Mouse (Mus musculus) MEL (cell line): ENCODE measurements around the gene Srf. TPM values are rescaled to one million over a fixed set of nuclear protein-coding genes. Genes with fewer than 3 reads are reported as not detected.

Experiments used
- DNase-seq: peaks from one replicate; pipeline ENCODE4 v3.0.0; 2011; ENCODE audit warnings: low read depth, low spot score
- H3K27ac ChIP-seq: 2 replicates; pipeline ENCODE4 v1.5.1; 2012; ENCODE audit warnings: low read depth, mild to moderate bottlenecking, control low read depth, low read length, moderate library complexity; ENCODE audit not compliant: control insufficient read depth
- H3K27me3 ChIP-seq, 2 experiments: fragments of 150-350 bp in 1 of 2; sonication (generic) in 1 of 2; 2 replicates each; pipeline ENCODE4 v1.6.1; 2012; ENCODE audit warnings: low read length in 2 of 2, mild to moderate bottlenecking in 2 of 2, improper control_type of control experiment in 1 of 2, moderate library complexity in 1 of 2; ENCODE audit not compliant: insufficient read depth in 2 of 2, control insufficient read depth in 1 of 2
- H3K36me3 ChIP-seq, 2 experiments: 2 replicates each; pipeline ENCODE4 v1.6.1; 2012 to 2014; ENCODE audit warnings: low read length in 2 of 2, improper control_type of control experiment in 1 of 2, inconsistent platforms in 1 of 2, mild to moderate bottlenecking in 1 of 2; ENCODE audit not compliant: insufficient read depth in 2 of 2, control insufficient read depth in 1 of 2
- H3K4me1 ChIP-seq, 2 experiments: fragments of 150-350 bp in 1 of 2; sonication (generic) in 1 of 2; 2 replicates each; pipeline ENCODE4 v1.6.1; 2012; ENCODE audit warnings: low read length in 2 of 2, improper control_type of control experiment in 1 of 2, mild to moderate bottlenecking in 1 of 2; ENCODE audit not compliant: insufficient read depth in 2 of 2, control insufficient read depth in 1 of 2
- H3K4me3 ChIP-seq, 2 experiments: fragments of 150-350 bp in 1 of 2; sonication (generic) in 1 of 2; 2 replicates each; pipeline ENCODE4 v1.5.1; 2012; ENCODE audit warnings: low read depth in 2 of 2, low read length in 2 of 2, mild to moderate bottlenecking in 2 of 2, moderate library complexity in 2 of 2, control low read depth in 1 of 2, improper control_type of control experiment in 1 of 2; ENCODE audit not compliant: control insufficient read depth in 1 of 2, insufficient read depth in 1 of 2
- H3K79me2 ChIP-seq: 2 replicates; pipeline ENCODE4 v1.6.1; 2012; ENCODE audit warnings: mild to moderate bottlenecking, low read length, moderate library complexity; ENCODE audit not compliant: control insufficient read depth, poor library complexity, insufficient read depth
- H3K9ac ChIP-seq: 2 replicates; pipeline ENCODE4 v1.6.1; 2012; ENCODE audit warnings: low read depth, mild to moderate bottlenecking, control low read depth, low read length, moderate library complexity; ENCODE audit not compliant: control insufficient read depth, poor library complexity, severe bottlenecking
- H3K9me3 ChIP-seq: fragments of 150-350 bp; sonication (generic); replicated peaks from 2 replicates; pipeline ENCODE4 v1.6.1; 2012; ENCODE audit warnings: mild to moderate bottlenecking, low read length, improper control_type of control experiment, moderate library complexity; ENCODE audit not compliant: insufficient read depth
- CTCF ChIP-seq, 3 experiments: IDR thresholded peaks in 2 of 3; conservative IDR thresholded peaks in 1 of 3; 2 replicates each; pipeline ENCODE4 v1.5.1; 2011 to 2012; ENCODE audit warnings: low read length in 3 of 3, low read depth in 2 of 3, mild to moderate bottlenecking in 2 of 3, improper control_type of control experiment in 1 of 3, inconsistent platforms in 1 of 3, mixed read lengths in 1 of 3, moderate library complexity in 1 of 3; ENCODE audit not compliant: control insufficient read depth in 1 of 3, insufficient read depth in 1 of 3, poor library complexity in 1 of 3, severe bottlenecking in 1 of 3
- E2F4 ChIP-seq: IDR thresholded peaks from 2 replicates; pipeline ENCODE4 v1.6.1; 2011; ENCODE audit warnings: low read depth, low read length, improper control_type of control experiment, borderline replicate concordance
- GATA1 ChIP-seq: IDR thresholded peaks from 2 replicates; pipeline ENCODE4 v1.6.1; 2011; ENCODE audit warnings: low read depth, low read length, improper control_type of control experiment
- MAFK ChIP-seq: IDR thresholded peaks from 2 replicates; pipeline ENCODE4 v1.6.1; 2011; ENCODE audit warnings: low read depth, mild to moderate bottlenecking, low read length, improper control_type of control experiment, borderline replicate concordance
- MYB ChIP-seq: IDR thresholded peaks from 2 replicates; pipeline ENCODE4 v1.6.1; 2011; ENCODE audit warnings: mild to moderate bottlenecking, low read depth, low read length, improper control_type of control experiment
- NRF1 ChIP-seq: IDR thresholded peaks from 2 replicates; pipeline ENCODE4 v1.6.1; 2014; ENCODE audit warnings: low read depth, mild to moderate bottlenecking, inconsistent platforms, low read length, improper control_type of control experiment, moderate library complexity; ENCODE audit not compliant: poor library complexity, insufficient read depth, severe bottlenecking
- POLR2AphosphoS5 ChIP-seq: IDR thresholded peaks from 2 replicates; pipeline ENCODE4 v1.6.1; 2012; ENCODE audit warnings: low read depth, borderline replicate concordance, mild to moderate bottlenecking, inconsistent platforms, low read length, moderate library complexity, mixed read lengths
- RAD21 ChIP-seq: IDR thresholded peaks from 2 replicates; pipeline ENCODE4 v1.6.1; 2011; ENCODE audit warnings: mild to moderate bottlenecking, low read depth, low read length, improper control_type of control experiment
- TAL1 ChIP-seq: IDR thresholded peaks from 2 replicates; pipeline ENCODE4 v1.6.1; 2012; ENCODE audit warnings: mild to moderate bottlenecking, inconsistent platforms, low read length, moderate library complexity, mixed read lengths
- TBP ChIP-seq: IDR thresholded peaks from 2 replicates; pipeline ENCODE4 v1.8.0; 2011; ENCODE audit warnings: low read depth, low read length, improper control_type of control experiment
- UBTF ChIP-seq: IDR thresholded peaks from 2 replicates; pipeline ENCODE4 v1.6.1; 2012; ENCODE audit warnings: low read depth, mild to moderate bottlenecking, inconsistent platforms, low read length, improper control_type of control experiment, moderate library complexity, borderline replicate concordance; ENCODE audit not compliant: insufficient read depth
- USF1 ChIP-seq: IDR thresholded peaks from 2 replicates; pipeline ENCODE4 v1.6.1; 2014; ENCODE audit warnings: low read depth, mild to moderate bottlenecking, inconsistent platforms, low read length, improper control_type of control experiment, moderate library complexity
- polyA plus RNA-seq, 2 experiments: library from polyadenylated mRNA; stranded (reverse) in 1 of 2; unstranded in 1 of 2; fragments of >175 nt in 1 of 2; fragments of >200 nt in 1 of 2; gene quantifications; 2 replicates each; pipeline versions ENCODE4 v1.2.1 to v1.2.4; 2012; ENCODE audit warnings: low replicate concordance in 2 of 2, low read depth in 1 of 2; ENCODE audit not compliant: insufficient read length in 2 of 2, insufficient read depth in 1 of 2, missing spikeins in 1 of 2
- total RNA-seq: library from RNA; depleted of rRNA; stranded (reverse); fragments of 300-350 nt; gene quantifications from 2 replicates; pipeline ENCODE4 v1.2.3, GENCODE M21; 2012

Srf gene
- total and polyA plus RNA-seq, 3 experiments, result 43.9 to 114 TPM; not detected in 1

GRCm38 (mm10) chr17:46546591-46546990 lies 9.4 kb downstream of the Srf start:
- DNase-seq, result no peak
- H3K4me1 ChIP-seq, result peaks cover 0 to 9% of the 10 kb centered on the region in 2 experiments; a peak in 3 of 4 replicates
- H3K27me3 ChIP-seq, result no peaks in the 10 kb centered on the region
- TF ChIP-seq NRF1, result no peak
- no peak for TF ChIP-seq UBTF
- TF ChIP-seq GATA1, result no peak
- TF ChIP-seq MAFK, result no peak
- no peak for TF ChIP-seq TBP
- TF ChIP-seq USF1, result no peak
- TF ChIP-seq CTCF (IDR thresholded peaks at IDR 0.05 in 2 of 3, conservative IDR thresholded peaks at IDR 0.05 in 1 of 3; ENCODE audit: control insufficient read depth in 1 of 3, insufficient read depth in 1 of 3, low read depth in 2 of 3, low read length in 3 of 3, poor library complexity in 1 of 3, severe bottlenecking in 1 of 3), result no peak
- TF ChIP-seq E2F4, result no peak
- TF ChIP-seq, all 39 proteins: peak for 0
- Histone ChIP-seq H3K4me3 (no peak overlapping the region), H3K79me2 (no peaks in the 10 kb centered on the region), H3K9ac (no peak overlapping the region), H3K27ac (no peak overlapping the region), H3K9me3 (no peaks in the 10 kb centered on the region), H3K36me3 (peaks cover 0 to 9% of the 10 kb centered on the region in 2 experiments; a peak in 3 of 4 replicates)

GRCm38 (mm10) chr17:46545813-46546564 lies 10.0 kb downstream of the Srf start, which contains the start of gene Cul9:
Gene Cul9 (minus strand): TSS chr17:46546388.
- Histone ChIP-seq H3K4me1 (peaks cover 0 to 9% of the 10 kb centered on the region in 2 experiments; a peak in 3 of 4 replicates), H3K9ac (0 out of 2 replicates have a peak within 1 kb of the TSS, but pooled peaks have one; percentile 12), H3K4me3 (no peak within 1 kb of the TSS), H3K79me2 (no peaks in the 10 kb centered on the region), H3K27ac (no peak within 1 kb of the TSS), H3K27me3 (no peaks in the 10 kb centered on the region), H3K9me3 (no peaks in the 10 kb centered on the region), H3K36me3 (peaks cover 0 to 9% of the 10 kb centered on the region in 2 experiments; a peak in 3 of 4 replicates)
- TF ChIP-seq NRF1 (no peak), E2F4 (no peak), POLR2AphosphoS5 (no peak), RAD21 (no peak), MYB (no peak), TAL1 (no peak)
- no peak for DNase-seq
